Mouse (Mus musculus) left cerebral cortex, postnatal 36 days (tissue): Measurements from ENCODE around the gene Rbp1. TPM values are rescaled to one million over a fixed set of nuclear protein-coding genes. Genes with fewer than 3 reads are reported as not detected.

Experiments used
- DNase-seq, 2 experiments: peaks; one replicate each; pipeline ENCODE4 v3.0.0; 2021 to 2022; ENCODE audit warnings: low spot score in 2 of 2, mixed read lengths in 1 of 2
- intact Hi-C: fragments of 180-260 bp; cut with DNase I; formaldehyde crosslinking; loops from one replicate; pipeline ENCODE4 v1.15.1; 2025
- total RNA-seq, 2 experiments: library from RNA; stranded (reverse); gene quantifications; 2 replicates each; pipeline ENCODE4 v1.2.3; 2021

The Rbp1 gene
- total RNA-seq, 2 experiments from 2014 or later = 5.4 to 5.7 TPM

GRCm38 (mm10) chr9:98487273-98487672, 64.5 kb downstream of the Rbp1 start:
- intact Hi-C loops = no loop called here
- DNase-seq = no peak

GRCm38 (mm10) chr9:98489532-98489931, 66.8 kb downstream of the Rbp1 start:
- DNase-seq = no peak
- intact Hi-C loops = no loop called here

GRCm38 (mm10) chr9:98490128-98490527, 67.4 kb downstream of the Rbp1 start:
- no peak for DNase-seq
- intact Hi-C loops = no loop called here

DNA sequence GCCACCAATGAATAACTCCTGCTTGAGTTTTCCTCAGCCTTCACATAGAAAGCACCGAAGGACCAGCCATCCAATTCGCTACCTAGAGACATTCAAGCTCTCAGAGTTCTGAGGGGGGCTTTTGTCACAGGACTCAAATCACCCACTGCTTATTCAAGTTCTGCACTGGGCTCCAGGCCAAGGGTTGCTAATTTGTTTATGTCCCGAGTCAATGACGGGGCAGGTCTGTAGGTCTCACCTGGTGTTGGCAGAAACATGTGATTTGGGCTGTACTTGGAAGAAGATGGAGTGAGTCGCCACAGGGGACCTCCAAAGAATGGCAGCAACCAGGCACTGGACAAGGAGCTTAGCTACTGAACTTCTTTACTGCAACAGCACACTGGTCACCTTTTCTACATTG, 68.3 kb downstream of the Rbp1 start:
- DNase-seq = no peak
- intact Hi-C loops = no loop called here

GRCm38 (mm10) chr9:98492212-98492611, 69.5 kb downstream of the Rbp1 start:
- no peak for DNase-seq
- intact Hi-C loops = no loop called here

DNA sequence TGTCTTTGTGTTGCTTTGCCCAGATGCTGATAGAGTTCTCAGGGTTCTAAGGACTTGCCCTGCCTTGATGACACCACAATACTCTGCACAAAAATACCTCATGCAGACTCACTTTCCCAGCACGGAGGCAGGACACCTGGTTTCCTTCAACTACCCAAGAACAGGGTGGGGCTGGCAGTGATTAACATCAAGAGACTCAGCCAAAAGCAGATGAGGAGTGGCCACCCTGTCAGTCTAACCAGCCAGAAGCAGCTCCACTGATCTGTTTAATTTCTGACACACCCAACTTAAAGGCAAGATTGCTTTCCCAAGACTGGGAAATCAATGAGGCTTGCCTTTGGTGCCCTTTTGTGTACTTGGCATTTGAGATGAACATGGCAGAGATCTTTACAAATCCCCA, 70.1 kb downstream of the Rbp1 start:
- DNase-seq = no peak
- intact Hi-C loops = no loop called here

Other genes starting within 250 kb of the Rbp1 start
- gene Nmnat3, start 135.5 kb upstream of the Rbp1 start, total RNA-seq = 1 to 10 TPM; 2.1 to 2.7 TPM
- gene Rbp2, start 63.2 kb downstream of the Rbp1 start, total RNA-seq = not detected
- 10 to 100 TPM; 80.7 to 90.5 TPM for gene Copb2, start 140.8 kb downstream of the Rbp1 start, total RNA-seq
- 10 to 100 TPM; 26.7 to 28.7 TPM for gene Mrps22, start 178.7 kb downstream of the Rbp1 start, total RNA-seq